Mouse (Mus musculus) kidney, embryonic 14.5 days (tissue): Measurements from ENCODE around the gene Ccdc191. TPM values are rescaled to one million over a fixed set of nuclear protein-coding genes. Genes with fewer than 3 reads are reported as not detected.

Experiments used
- ATAC-seq: fragments of 200-750 bp; cut with Nextera tagmentation; 2 replicates; pipeline ENCODE4 v1.8.0; 2017; ENCODE audit warnings: moderate number of reproducible peaks, mild to moderate bottlenecking, moderate TSS enrichment, moderate library complexity; ENCODE audit not compliant: low FRiP score, low TSS enrichment
- H3K27ac ChIP-seq: fragments of 300-500 bp; sonication (generic); 2 replicates; pipeline ENCODE4 v1.5.1; 2014; ENCODE audit warnings: low read depth, mild to moderate bottlenecking, low read length, moderate library complexity, mixed read lengths
- H3K27me3 ChIP-seq: fragments of 300-500 bp; sonication (generic); 2 replicates; pipeline ENCODE4 v1.6.1; 2014; ENCODE audit warnings: mild to moderate bottlenecking, low read length; ENCODE audit not compliant: control insufficient read depth, insufficient read depth
- H3K36me3 ChIP-seq: fragments of 300-500 bp; sonication (generic); 2 replicates; pipeline ENCODE4 v1.6.1; 2014; ENCODE audit warnings: low read length, mixed read lengths; ENCODE audit not compliant: control insufficient read depth, insufficient read depth
- H3K4me1 ChIP-seq: fragments of 300-500 bp; sonication (generic); 2 replicates; pipeline ENCODE4 v1.6.1; 2014; ENCODE audit warnings: low read length, mixed read lengths; ENCODE audit not compliant: control insufficient read depth, insufficient read depth
- H3K4me2 ChIP-seq: fragments of 300-500 bp; sonication (generic); replicated peaks from 2 replicates; pipeline ENCODE4 v1.6.1; 2014; ENCODE audit warnings: low read depth, mild to moderate bottlenecking, low read length
- H3K4me3 ChIP-seq: fragments of 300-500 bp; sonication (generic); 2 replicates; pipeline ENCODE4 v1.5.1; 2014; ENCODE audit warnings: mild to moderate bottlenecking, low read length
- H3K9ac ChIP-seq: fragments of 300-500 bp; sonication (generic); 2 replicates; pipeline ENCODE4 v1.6.1; 2014; ENCODE audit warnings: low read depth, mild to moderate bottlenecking, low read length, moderate library complexity
- H3K9me3 ChIP-seq: fragments of 300-500 bp; sonication (generic); 2 replicates; pipeline ENCODE4 v1.6.1; 2016; ENCODE audit warnings: low read length; ENCODE audit not compliant: control insufficient read depth
- WGBS: fragments of 180-500 bp; shearing (Covaris S2); extraction: QIAGEN DNeasy Blood & Tissue Kit; methylation state at CpG from one replicate; pipeline ENCODE4 v1.1.7; 2014; 5-methylcytosine and 5-hydroxymethylcytosine counted together
- polyA plus RNA-seq: library from polyadenylated mRNA; unstranded; fragments of >200 nt; fragmentation: Nextera tagmentation; extraction: Ambion mirVana; gene quantifications from 2 replicates; pipeline ENCODE4 v1.2.1, GENCODE M21; 2014

Gene Ccdc191
- polyA plus RNA-seq, 1 experiment from 2014 or later: 16.0 TPM

DNA sequence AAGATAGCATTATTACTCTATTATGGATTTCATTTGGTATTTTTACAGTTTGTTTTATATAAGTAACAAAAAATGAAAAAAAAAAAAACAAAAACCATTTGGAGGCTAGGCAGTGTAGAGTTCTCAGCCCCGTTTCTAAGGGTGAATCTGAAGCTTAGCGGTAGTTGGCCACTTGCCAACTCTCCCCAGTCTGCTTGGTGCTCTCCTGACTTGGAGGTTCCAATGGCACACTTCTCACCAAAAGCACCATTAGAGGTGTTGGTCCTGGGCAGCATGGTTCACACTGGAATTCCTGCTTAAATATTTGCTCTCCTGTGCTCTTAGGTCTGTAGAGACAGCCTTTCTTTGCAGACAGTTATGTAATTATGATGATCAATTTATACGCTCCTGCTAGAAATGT lies 45.8 kb downstream of the Ccdc191 start:
- H3K4me2 ChIP-seq: no peak overlapping the region
- ATAC-seq: no peak
- no peaks in the 10 kb centered on the region for H3K27me3 ChIP-seq
- WGBS: 71% methylated on average over 3 of the region's 3 CpGs
- no peaks in the 10 kb centered on the region for H3K36me3 ChIP-seq
- 0 out of 2 replicates have a peak, but pooled peaks cover 6% of the 10 kb centered on the region for H3K4me1 ChIP-seq
- H3K9ac ChIP-seq: no peak overlapping the region
- H3K4me3 ChIP-seq: no peak overlapping the region
- H3K9me3 ChIP-seq: no peaks in the 10 kb centered on the region
- no peak overlapping the region for H3K27ac ChIP-seq

DNA sequence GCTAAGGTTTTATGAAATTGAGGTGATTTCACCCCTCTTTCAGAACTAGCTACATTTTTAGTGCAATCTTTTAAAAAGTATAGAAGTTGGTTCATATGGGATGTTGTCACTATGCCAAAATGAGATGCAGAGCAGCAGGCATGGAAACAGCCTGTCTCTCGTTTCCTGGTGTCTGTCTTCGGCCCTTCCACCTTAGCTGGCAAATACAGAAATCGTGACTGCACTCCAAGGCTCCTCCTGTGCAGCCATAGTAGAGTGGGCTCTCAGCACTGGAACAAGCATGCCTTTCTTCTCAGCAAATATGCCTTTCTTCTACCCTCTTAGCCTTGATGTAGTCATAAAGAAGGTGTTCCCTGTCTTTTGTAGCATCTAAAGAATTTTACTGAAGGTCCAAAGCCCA lies 46.3 kb downstream of the Ccdc191 start:
- Histone ChIP-seq H3K4me3 (no peak overlapping the region), H3K9ac (no peak overlapping the region), H3K4me2 (no peak overlapping the region), H3K9me3 (no peaks in the 10 kb centered on the region), H3K27me3 (no peaks in the 10 kb centered on the region), H3K4me1 (0 out of 2 replicates have a peak, but pooled peaks cover 6% of the 10 kb centered on the region), H3K36me3 (no peaks in the 10 kb centered on the region), H3K27ac (no peak overlapping the region)
- no peak for ATAC-seq
- WGBS: 76% methylated on average over 3 of the region's 3 CpGs

DNA sequence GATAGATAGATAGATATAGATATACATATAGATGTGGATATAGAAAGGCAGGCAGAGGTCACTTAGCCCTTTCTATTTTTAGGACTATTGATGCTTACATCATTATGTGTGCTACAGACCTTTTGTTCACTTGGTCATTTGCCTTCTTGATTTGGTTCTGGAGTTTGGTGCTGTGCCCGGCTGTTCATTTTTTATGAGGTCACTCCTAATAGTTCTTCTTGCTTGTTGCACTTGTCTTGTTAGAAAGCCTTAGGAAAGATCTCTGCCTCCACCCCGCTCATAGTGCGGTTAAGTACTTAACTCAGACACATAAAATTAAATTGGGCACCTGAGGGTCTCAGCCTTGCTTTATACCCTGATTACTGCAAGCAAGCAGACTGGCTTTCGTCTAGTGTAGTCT lies 51.2 kb downstream of the Ccdc191 start:
- H3K9me3 ChIP-seq: no peaks in the 10 kb centered on the region
- WGBS: 89% methylated on average over 4 of the region's 4 CpGs
- no peak overlapping the region for H3K9ac ChIP-seq
- no peak overlapping the region for H3K27ac ChIP-seq
- no peaks in the 10 kb centered on the region for H3K4me1 ChIP-seq
- no peaks in the 10 kb centered on the region for H3K27me3 ChIP-seq
- no peak for ATAC-seq
- no peak overlapping the region for H3K4me3 ChIP-seq
- H3K36me3 ChIP-seq: no peaks in the 10 kb centered on the region
- H3K4me2 ChIP-seq: no peak overlapping the region

DNA sequence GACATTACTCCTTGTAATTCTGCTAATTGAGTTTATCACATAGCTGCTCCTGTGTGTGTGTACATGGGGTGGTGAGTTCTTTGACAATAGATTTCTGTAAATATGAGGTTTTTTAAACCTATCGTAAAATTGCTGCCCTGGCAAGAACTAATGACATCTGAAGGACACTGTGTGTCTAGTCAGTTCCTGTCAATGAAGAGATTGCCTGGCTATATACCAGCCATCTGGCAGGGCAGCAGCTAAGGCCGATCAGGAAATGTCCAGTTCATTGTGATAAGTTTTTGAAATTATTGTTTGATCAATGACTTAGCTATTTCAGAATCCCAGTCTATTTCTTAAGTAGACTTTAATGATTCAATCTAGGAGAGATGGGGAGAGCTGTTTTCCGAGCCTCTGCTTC lies 55.8 kb downstream of the Ccdc191 start:
- no peak for ATAC-seq
- H3K4me1 ChIP-seq: no peaks in the 10 kb centered on the region
- H3K4me3 ChIP-seq: no peak overlapping the region
- no peaks in the 10 kb centered on the region for H3K27me3 ChIP-seq
- no peaks in the 10 kb centered on the region for H3K36me3 ChIP-seq
- H3K9ac ChIP-seq: no peak overlapping the region
- H3K9me3 ChIP-seq: no peaks in the 10 kb centered on the region
- 90% methylated on average over 3 of the region's 3 CpGs for WGBS
- H3K4me2 ChIP-seq: no peak overlapping the region
- H3K27ac ChIP-seq: no peak overlapping the region

DNA sequence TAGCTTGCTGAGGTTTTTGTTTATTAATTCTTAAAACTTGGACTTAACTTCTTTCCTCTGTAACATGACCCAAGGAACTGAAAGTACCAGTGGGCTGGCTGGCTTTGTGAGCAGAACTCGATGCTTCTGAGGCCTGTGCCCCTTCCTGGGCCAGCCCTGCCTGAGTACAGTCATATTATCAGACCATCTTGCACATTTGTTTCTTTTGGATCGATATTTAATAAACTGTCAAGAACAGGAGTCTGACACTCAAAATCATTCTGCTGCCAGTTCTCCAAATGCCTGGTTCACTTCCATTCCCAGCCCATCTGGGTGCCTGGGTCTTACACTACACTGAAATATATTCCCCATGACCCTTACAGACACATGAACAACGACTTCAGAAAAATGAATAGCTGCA lies 56.3 kb downstream of the Ccdc191 start:
- WGBS: 79% methylated on average over 3 of the region's 3 CpGs
- Histone ChIP-seq H3K27me3 (no peaks in the 10 kb centered on the region), H3K9me3 (no peaks in the 10 kb centered on the region), H3K36me3 (no peaks in the 10 kb centered on the region), H3K4me2 (no peak overlapping the region), H3K9ac (no peak overlapping the region), H3K4me3 (no peak overlapping the region), H3K4me1 (no peaks in the 10 kb centered on the region), H3K27ac (no peak overlapping the region)
- ATAC-seq: no peak

DNA sequence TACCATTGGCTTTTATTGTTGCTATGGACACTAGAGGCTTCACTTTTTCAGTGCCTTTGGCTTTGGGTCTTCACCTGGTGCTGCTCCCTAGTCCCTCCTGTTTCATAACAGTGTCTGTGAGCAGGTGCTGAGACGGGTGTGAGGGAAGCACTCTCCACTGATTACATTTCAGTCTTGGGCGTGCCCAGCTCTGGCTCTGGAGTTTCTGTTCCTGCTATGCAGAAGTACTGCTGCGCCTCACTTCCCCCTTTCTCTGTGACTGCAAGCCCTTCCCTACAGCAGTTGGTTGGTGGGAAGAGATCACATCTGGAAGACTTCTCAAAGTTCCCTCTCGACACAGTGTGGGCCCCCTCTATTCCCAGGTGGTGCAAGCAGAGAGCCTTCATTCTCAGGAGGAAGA lies 62.0 kb downstream of the Ccdc191 start:
- Histone ChIP-seq H3K9me3 (no peaks in the 10 kb centered on the region), H3K4me2 (no peak overlapping the region), H3K4me3 (no peak overlapping the region), H3K4me1 (no peaks in the 10 kb centered on the region), H3K27me3 (no peaks in the 10 kb centered on the region), H3K27ac (no peak overlapping the region), H3K36me3 (no peaks in the 10 kb centered on the region), H3K9ac (no peak overlapping the region)
- no peak for ATAC-seq
- 81% methylated on average over 4 of the region's 4 CpGs for WGBS

DNA sequence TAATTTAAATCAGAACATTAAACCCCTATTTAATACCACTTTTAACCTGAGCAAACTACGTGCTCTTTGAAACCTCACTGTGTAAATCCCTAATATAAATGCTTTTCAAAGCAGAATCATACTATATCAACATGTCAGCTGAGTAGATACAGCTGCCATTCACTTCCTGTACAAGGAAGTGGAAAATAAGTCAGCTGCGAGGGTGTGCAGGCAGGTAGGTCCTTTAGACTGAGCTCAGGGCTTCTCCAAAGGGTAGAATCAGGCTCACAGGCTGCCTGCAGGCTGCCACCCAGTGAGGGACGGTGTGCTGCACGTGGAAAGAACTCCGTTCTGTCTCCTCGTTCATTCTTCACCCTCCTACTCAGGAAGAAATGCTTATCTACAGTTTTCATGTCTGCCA lies 65.3 kb downstream of the Ccdc191 start:
- WGBS: 63% methylated on average over 6 of the region's 6 CpGs
- no peaks in the 10 kb centered on the region for H3K9me3 ChIP-seq
- H3K27me3 ChIP-seq: no peaks in the 10 kb centered on the region
- H3K36me3 ChIP-seq: peaks cover 6% of the 10 kb centered on the region; the same call in 1 of the 2 replicates
- H3K9ac ChIP-seq: no peak overlapping the region
- no peak for ATAC-seq
- H3K4me3 ChIP-seq: no peak overlapping the region
- H3K27ac ChIP-seq: no peak overlapping the region
- no peaks in the 10 kb centered on the region for H3K4me1 ChIP-seq
- H3K4me2 ChIP-seq: no peak overlapping the region

DNA sequence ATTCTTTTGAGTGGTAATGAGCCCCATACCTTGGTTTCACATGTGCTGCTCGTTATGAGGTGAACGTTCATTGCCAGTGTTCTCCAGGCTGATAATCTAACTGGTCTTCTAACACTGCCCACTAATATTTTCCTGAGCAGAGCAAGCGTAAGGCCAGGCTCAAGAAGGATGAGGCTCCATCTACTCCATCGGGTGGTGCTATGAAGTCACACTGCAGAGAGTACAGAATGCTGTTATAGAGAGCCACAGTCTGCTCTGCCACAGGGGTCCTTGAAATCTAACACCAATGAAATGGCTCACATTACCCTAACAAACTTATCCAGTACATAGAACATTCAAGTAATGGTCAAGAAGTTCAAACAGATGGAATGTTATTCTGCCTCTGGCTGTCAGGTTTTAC lies 68.4 kb downstream of the Ccdc191 start:
- Histone ChIP-seq H3K27ac (no peak overlapping the region), H3K4me3 (no peak overlapping the region), H3K27me3 (no peaks in the 10 kb centered on the region), H3K36me3 (peaks cover 6% of the 10 kb centered on the region; the same call in 1 of the 2 replicates), H3K4me2 (no peak overlapping the region), H3K9ac (no peak overlapping the region), H3K9me3 (no peaks in the 10 kb centered on the region), H3K4me1 (no peaks in the 10 kb centered on the region)
- 82% methylated on average over 4 of the region's 4 CpGs for WGBS
- no peak for ATAC-seq

DNA sequence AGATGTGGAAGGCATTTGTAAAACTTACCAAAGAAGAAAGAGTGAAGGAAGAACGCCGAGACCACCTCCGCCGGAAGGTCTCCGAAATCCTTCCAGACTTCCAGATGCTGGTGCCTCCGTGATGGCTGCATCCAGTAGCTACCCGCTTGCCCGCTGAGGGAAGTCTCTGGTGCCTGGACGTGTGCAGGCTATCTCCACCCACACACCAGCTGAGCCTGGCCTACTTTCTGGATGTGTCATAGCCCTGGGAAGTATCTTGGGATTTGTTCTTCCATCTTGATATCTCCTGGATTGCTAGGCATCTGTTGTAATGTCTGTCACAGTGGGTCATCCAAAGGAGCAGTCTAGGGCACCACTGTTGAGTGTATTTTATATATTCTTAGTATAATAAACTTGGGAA lies 73.7 kb downstream of the Ccdc191 start:
- WGBS: 94% methylated on average over 9 of the region's 9 CpGs
- Histone ChIP-seq H3K4me1 (no peaks in the 10 kb centered on the region), H3K36me3 (no peaks in the 10 kb centered on the region; the same call in 1 of the 2 replicates), H3K27ac (no peak overlapping the region), H3K4me3 (no peak overlapping the region), H3K4me2 (no peak overlapping the region), H3K27me3 (no peaks in the 10 kb centered on the region), H3K9me3 (no peaks in the 10 kb centered on the region), H3K9ac (no peak overlapping the region)
- no peak for ATAC-seq

DNA sequence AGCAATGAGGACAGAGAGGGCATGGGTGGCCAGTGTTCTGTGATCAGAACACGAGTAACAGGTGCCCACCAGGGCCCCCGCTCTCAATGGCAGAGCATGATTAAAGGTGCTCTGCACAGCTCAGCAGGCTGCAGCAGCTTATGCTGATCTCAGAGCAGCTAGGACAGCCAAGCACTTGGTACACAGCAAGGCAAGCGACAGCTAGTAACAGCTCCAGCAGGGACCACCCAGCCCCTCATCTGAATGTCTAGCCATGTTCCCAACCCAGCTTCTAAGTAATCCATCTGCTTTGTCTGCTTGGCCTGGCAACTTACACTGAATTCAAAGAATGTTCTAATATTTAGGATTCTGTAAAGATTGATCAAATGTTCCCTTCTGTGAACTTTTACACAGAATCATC lies 74.2 kb downstream of the Ccdc191 start:
- 89% methylated on average over 3 of the region's 3 CpGs for WGBS
- no peak for ATAC-seq
- H3K27ac ChIP-seq: no peak overlapping the region
- H3K4me2 ChIP-seq: no peak overlapping the region
- H3K4me3 ChIP-seq: no peak overlapping the region
- no peaks in the 10 kb centered on the region for H3K27me3 ChIP-seq
- no peaks in the 10 kb centered on the region; the same call in 1 of the 2 replicates for H3K36me3 ChIP-seq
- no peak overlapping the region for H3K9ac ChIP-seq
- H3K4me1 ChIP-seq: no peaks in the 10 kb centered on the region
- H3K9me3 ChIP-seq: no peaks in the 10 kb centered on the region
